Mouse (Mus musculus): ENCODE results near the gene Hacd1. TPM values are rescaled to one million over a fixed set of nuclear protein-coding genes. Genes with fewer than 3 reads are reported as not detected.

Gene Hacd1
- total RNA-seq, 2 experiments from 2014 or later = 186 to 206 TPM

Other genes starting within 250 kb of the Hacd1 start
- 10 to 100 TPM; 29.5 to 30.9 TPM for gene Stam, start 18.0 kb upstream of the Hacd1 start, total RNA-seq (2021)
- under 1 TPM in 1 of 2 experiments, not detected in 1; 0.07 TPM for gene Tmem236, start 118.4 kb upstream of the Hacd1 start, total RNA-seq (2021)
- gene Mrc1, start 173.3 kb upstream of the Hacd1 start, total RNA-seq (2021) = 10 to 100 TPM; 20.7 to 23.3 TPM

Measured in heart, postnatal 14 days (tissue).